Mouse (Mus musculus) CH12.LX (cell line): ENCODE measurements at regions not wholly inside any gene's neighbourhood (a gene's known extent, or its start where the extent isn't known, plus 50 kb on each side); places are given as distances from the start of the nearest gene placed in this dataset.

Source experiments
- DNase-seq: peaks from one replicate; pipeline ENCODE4 v3.0.0-alpha.2; 2013; ENCODE audit errors: extremely low read depth
- H3K27ac ChIP-seq: 2 replicates; pipeline ENCODE4 v1.5.1; 2012; ENCODE audit warnings: low read depth, mild to moderate bottlenecking, control low read depth, moderate library complexity; ENCODE audit not compliant: insufficient read depth
- H3K27me3 ChIP-seq: replicated peaks from 2 replicates; pipeline ENCODE3; 2012; ENCODE audit warnings: inconsistent platforms
- H3K36me3 ChIP-seq, 2 experiments: replicated peaks in 1 of 2; 2 replicates each; pipeline versions ENCODE3 to v1.6.1; 2012; ENCODE audit warnings: inconsistent platforms in 1 of 2, low read length in 1 of 2, mild to moderate bottlenecking in 1 of 2, mixed read lengths in 1 of 2, moderate library complexity in 1 of 2; ENCODE audit not compliant: control insufficient read depth in 1 of 2, insufficient read depth in 1 of 2
- H3K4me1 ChIP-seq, 2 experiments: 2 replicates each; pipeline ENCODE4 v1.6.1; 2012; ENCODE audit warnings: inconsistent platforms in 1 of 2, moderate library complexity in 1 of 2; ENCODE audit not compliant: insufficient read depth in 2 of 2, control insufficient read depth in 1 of 2
- H3K4me2 ChIP-seq: 2 replicates; pipeline ENCODE4 v1.6.1; 2012; ENCODE audit warnings: low read depth, mild to moderate bottlenecking, control low read depth; ENCODE audit not compliant: poor library complexity, insufficient read depth, severe bottlenecking
- H3K4me3 ChIP-seq, 3 experiments: fragments of 150-350 bp in 1 of 3; sonication (generic) in 1 of 3; replicated peaks in 1 of 3; 2 replicates each; pipeline versions ENCODE3 to v1.5.1; 2011 to 2012; ENCODE audit warnings: low read depth in 2 of 3, low read length in 2 of 3, mild to moderate bottlenecking in 2 of 3, moderate library complexity in 2 of 3, control low read depth in 1 of 3, improper control_type of control experiment in 1 of 3, inconsistent platforms in 1 of 3, mixed read lengths in 1 of 3; ENCODE audit not compliant: poor library complexity in 1 of 3
- H3K79me2 ChIP-seq: replicated peaks from 2 replicates; pipeline ENCODE4 v1.6.1; 2012; ENCODE audit warnings: mild to moderate bottlenecking, moderate library complexity; ENCODE audit not compliant: control insufficient read depth, poor library complexity, insufficient read depth, severe bottlenecking; ENCODE audit errors: extremely low read depth
- H3K9ac ChIP-seq: 2 replicates; pipeline ENCODE4 v1.6.1; 2012; ENCODE audit warnings: low read depth, mild to moderate bottlenecking, control low read depth, moderate library complexity; ENCODE audit not compliant: insufficient read depth
- H3K9me3 ChIP-seq: replicated peaks from 2 replicates; pipeline ENCODE3; 2012; ENCODE audit warnings: low read length, inconsistent platforms, mixed read lengths
- E2F4 ChIP-seq: IDR thresholded peaks from 2 replicates; pipeline ENCODE4 v1.6.1; 2011; ENCODE audit warnings: low read depth, low read length, improper control_type of control experiment; ENCODE audit not compliant: insufficient replicate concordance
- ELF1 ChIP-seq: IDR thresholded peaks from 2 replicates; pipeline ENCODE4 v1.6.1; 2014; ENCODE audit warnings: low read depth, mild to moderate bottlenecking, inconsistent platforms, low read length, improper control_type of control experiment
- EP300 ChIP-seq: IDR thresholded peaks from 2 replicates; pipeline ENCODE4 v1.6.1; 2011; ENCODE audit warnings: low read length, improper control_type of control experiment
- GABPA ChIP-seq: IDR thresholded peaks from 2 replicates; pipeline ENCODE4 v1.6.1; 2012; ENCODE audit warnings: low read depth, low read length, improper control_type of control experiment, inconsistent platforms; ENCODE audit not compliant: insufficient replicate concordance
- JUN ChIP-seq: IDR thresholded peaks from 2 replicates; pipeline ENCODE4 v1.6.1; 2011; ENCODE audit warnings: low read depth, mild to moderate bottlenecking, low read length, improper control_type of control experiment, moderate library complexity; ENCODE audit not compliant: insufficient read depth
- JUND ChIP-seq: conservative IDR thresholded peaks from 2 replicates; pipeline ENCODE4 v1.6.1; 2011; ENCODE audit warnings: low read depth, low read length, improper control_type of control experiment
- KAT2A ChIP-seq: IDR thresholded peaks from 2 replicates; pipeline ENCODE4 v1.6.1; 2012; ENCODE audit warnings: low read length, improper control_type of control experiment, inconsistent platforms; ENCODE audit not compliant: insufficient replicate concordance
- MAZ ChIP-seq: IDR thresholded peaks from 2 replicates; pipeline ENCODE4 v1.6.1; 2012; ENCODE audit warnings: low read depth, mild to moderate bottlenecking, inconsistent platforms, low read length, improper control_type of control experiment, moderate library complexity
- MXI1 ChIP-seq: IDR thresholded peaks from 2 replicates; pipeline ENCODE4 v1.6.1; 2011; ENCODE audit warnings: mild to moderate bottlenecking, low read depth, low read length, improper control_type of control experiment
- MYC ChIP-seq: IDR thresholded peaks from 2 replicates; pipeline ENCODE4 v1.6.1; 2011; ENCODE audit warnings: low read depth, mild to moderate bottlenecking, improper control_type of control experiment, low read length
- NELFE ChIP-seq: IDR thresholded peaks from 2 replicates; pipeline ENCODE4 v1.6.1; 2011; ENCODE audit warnings: low read depth, low read length, improper control_type of control experiment
- POLR2A ChIP-seq: IDR thresholded peaks from 2 replicates; pipeline ENCODE4 v1.6.1; 2011; ENCODE audit warnings: low read depth, mild to moderate bottlenecking, improper control_type of control experiment, low read length
- POLR2AphosphoS2 ChIP-seq: IDR thresholded peaks from 2 replicates; pipeline ENCODE4 v1.6.1; 2011; ENCODE audit warnings: low read depth, low read length, improper control_type of control experiment
- RCOR1 ChIP-seq: conservative IDR thresholded peaks from 2 replicates; pipeline ENCODE4 v1.6.1; 2012; ENCODE audit warnings: low read depth, mild to moderate bottlenecking, inconsistent platforms, low read length, improper control_type of control experiment
- SMC3 ChIP-seq: IDR thresholded peaks from 2 replicates; pipeline ENCODE4 v1.6.1; 2011; ENCODE audit warnings: low read depth, low read length, improper control_type of control experiment
- TBP ChIP-seq: conservative IDR thresholded peaks from 2 replicates; pipeline ENCODE4 v1.6.1; 2011; ENCODE audit warnings: low read depth, low read length, improper control_type of control experiment
- USF1 ChIP-seq: IDR thresholded peaks from 2 replicates; pipeline ENCODE4 v1.6.1; 2014; ENCODE audit warnings: low read depth, mild to moderate bottlenecking, inconsistent platforms, low read length, improper control_type of control experiment
- ZC3H11A ChIP-seq: IDR thresholded peaks from 2 replicates; pipeline ENCODE4 v1.6.1; 2012; ENCODE audit warnings: low read depth, mild to moderate bottlenecking, inconsistent platforms, low read length, improper control_type of control experiment
- ZKSCAN1 ChIP-seq: IDR thresholded peaks from 2 replicates; pipeline ENCODE4 v1.6.1; 2012; ENCODE audit warnings: low read depth, inconsistent platforms, low read length, improper control_type of control experiment, borderline replicate concordance
- ZMIZ1 ChIP-seq: IDR thresholded peaks from 2 replicates; pipeline ENCODE4 v1.6.1; 2012; ENCODE audit warnings: low read depth, mild to moderate bottlenecking, inconsistent platforms, low read length, improper control_type of control experiment
- dilution Hi-C: fragments of 300-500 bp; cut with MboI; formaldehyde crosslinking; loops from 2 replicates; pipeline ENCODE4 v1.14.3; 2020; ENCODE audit warnings: low sequenced_read_pairs; ENCODE audit not compliant: extremely low pct_unique_long_range_greater_than_20kb, extremely low pct_ligation_motif_present
- in situ Hi-C: fragments of 300-500 bp; cut with MboI; formaldehyde crosslinking; loops from 3 replicates; pipeline ENCODE4 v1.14.3; 2019; ENCODE audit warnings: low sequenced_read_pairs, low pct_ligation_motif_present, low pct_unique_long_range_greater_than_20kb, mixed read lengths

- no peaks in the 10 kb centered on the region for H3K79me2 ChIP-seq
- no peaks in the 10 kb centered on the region for H3K9me3 ChIP-seq
- no peak overlapping the region for H3K4me3 ChIP-seq
- no peaks in the 10 kb centered on the region for H3K36me3 ChIP-seq
- in situ Hi-C loops, result no loop called here
- H3K9ac ChIP-seq, result no peak overlapping the region
- TF ChIP-seq JUND, result no peak
- TF ChIP-seq USF1, result no peak
- no peak for TF ChIP-seq NELFE
- no peak for TF ChIP-seq EP300
- no peak for TF ChIP-seq ZMIZ1
- no peak for TF ChIP-seq MYC
- no peak for TF ChIP-seq MAZ
- TF ChIP-seq GABPA, result no peak
- no peak for TF ChIP-seq POLR2A
- TF ChIP-seq JUN, result no peak
- no peak for TF ChIP-seq E2F4
- TF ChIP-seq POLR2AphosphoS2, result no peak
- no peak for TF ChIP-seq RCOR1
- no peak for TF ChIP-seq KAT2A
- TF ChIP-seq TBP, result no peak
- peaks cover 0 to 5% of the 10 kb centered on the region in 2 experiments; a peak in 1 of 4 replicates for H3K4me1 ChIP-seq
- DNase-seq, result no peak
- no peak overlapping the region for H3K4me2 ChIP-seq
- H3K27me3 ChIP-seq, result no peaks in the 10 kb centered on the region
- dilution Hi-C loops, result no loop called here
- H3K27ac ChIP-seq, result no peak overlapping the region
Measured at GRCm38 (mm10) chr14:74217914-74218446, 422.7 kb upstream of the Htr2a start.

- DNase-seq, result no peak
- H3K9me3 ChIP-seq, result no peaks in the 10 kb centered on the region
- dilution Hi-C loops (no loop called here), in situ Hi-C loops (no loop called here)
- TF ChIP-seq SMC3 (no peak), ELF1 (no peak), MXI1 (no peak), USF1 (no peak), EP300 (no peak), ZC3H11A (no peak), ZKSCAN1 (no peak)
- no peak overlapping the region for H3K27ac ChIP-seq
- peaks cover 0 to 5% of the 10 kb centered on the region in 2 experiments; a peak in 1 of 4 replicates for H3K4me1 ChIP-seq
- H3K4me3 ChIP-seq, result no peak overlapping the region
- H3K36me3 ChIP-seq, result no peaks in the 10 kb centered on the region
- H3K9ac ChIP-seq, result no peak overlapping the region
- H3K27me3 ChIP-seq, result no peaks in the 10 kb centered on the region
- H3K79me2 ChIP-seq, result no peaks in the 10 kb centered on the region
- no peak overlapping the region for H3K4me2 ChIP-seq
Measured at GRCm38 (mm10) chr14:74219761-74220160, 420.9 kb upstream of the Htr2a start.
